Mouse (Mus musculus): ENCODE results near the gene Tmem132d. TPM values are rescaled to one million over a fixed set of nuclear protein-coding genes. Genes with fewer than 3 reads are reported as not detected.

The Tmem132d gene
- polyA plus RNA-seq, 1 experiment from 2014 or later = 3.2 TPM

DNA sequence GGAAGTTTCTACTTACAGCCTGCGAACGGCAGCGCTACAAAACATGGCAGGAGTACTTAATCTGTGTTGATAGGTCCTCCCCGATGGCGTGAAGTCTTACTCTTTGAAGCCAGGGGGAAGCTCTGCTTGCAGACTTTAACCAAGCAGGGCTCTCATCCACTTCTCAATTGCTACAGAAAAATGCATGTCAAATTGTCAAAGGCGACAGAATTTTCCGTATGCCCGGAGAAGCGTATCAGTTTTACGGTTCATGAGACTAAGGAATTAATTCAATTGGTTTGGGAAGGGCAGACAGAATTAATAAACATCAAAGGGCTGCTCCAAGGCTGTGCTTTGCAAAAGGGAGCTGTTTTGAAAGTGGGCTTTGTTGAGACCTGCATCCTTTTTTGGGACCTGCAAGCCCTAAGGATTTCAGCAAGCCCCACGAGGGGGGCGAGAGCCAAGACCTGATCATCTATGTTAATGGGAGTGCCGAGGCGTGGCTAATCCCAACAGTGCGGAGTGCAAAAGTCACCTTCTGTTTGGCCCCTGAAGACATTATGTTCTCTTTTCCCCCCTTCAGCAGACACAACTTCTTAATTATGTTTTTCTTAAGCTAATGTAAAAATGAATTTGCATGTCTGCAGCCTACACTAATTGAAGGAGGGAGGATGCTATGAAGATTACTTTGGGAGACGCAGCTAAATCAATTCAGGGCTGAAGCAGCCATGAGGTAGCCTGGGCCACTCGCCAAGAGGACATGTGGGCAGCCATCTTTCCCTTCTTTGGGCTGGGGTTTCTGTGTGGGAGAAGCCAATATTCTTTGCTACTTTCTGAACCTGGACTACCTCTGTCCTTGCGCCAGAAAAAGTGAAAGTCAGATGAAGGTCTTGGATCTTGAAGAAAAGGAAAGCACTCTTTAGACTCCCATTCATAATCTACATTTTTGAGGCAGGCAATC lies 547.0 kb downstream of the Tmem132d start:
- H3K4me3 ChIP-seq = no peak overlapping the region
- ATAC-seq (replicated peaks) = peak; percentile 72
- no peaks in the 10 kb centered on the region for H3K27me3 ChIP-seq (replicated peaks)
- no peaks in the 10 kb centered on the region for H3K4me1 ChIP-seq
- peak overlapping the region; percentile 7; the same call in 1 of the 2 replicates for H3K27ac ChIP-seq
- H3K36me3 ChIP-seq (replicated peaks) = no peaks in the 10 kb centered on the region
- no peaks in the 10 kb centered on the region for H3K9me3 ChIP-seq
- no peak overlapping the region for H3K4me2 ChIP-seq
- H3K9ac ChIP-seq = no peak overlapping the region
- WGBS = 28% methylated on average over 18 of the region's 18 CpGs

DNA sequence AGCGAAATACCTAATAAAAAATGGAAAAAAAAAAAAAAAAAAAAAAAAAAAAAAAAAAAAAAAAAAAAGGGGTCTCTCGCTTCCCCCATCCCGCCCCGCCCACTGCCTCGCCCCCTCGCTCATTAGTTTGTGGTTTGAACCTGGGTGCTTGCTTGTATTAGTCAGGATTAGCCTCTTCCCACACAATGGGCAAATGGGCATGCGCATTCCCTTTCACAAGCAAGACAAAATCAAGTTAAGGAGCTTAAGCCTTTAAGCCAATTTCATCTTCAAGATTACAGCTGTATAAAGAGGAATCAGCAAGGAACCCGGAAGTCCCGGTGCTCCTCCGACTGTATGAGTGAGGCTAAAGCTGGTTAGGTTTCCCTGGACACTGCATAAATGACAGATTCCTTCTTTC lies 549.9 kb downstream of the Tmem132d start:
- Histone ChIP-seq H3K4me1 (no peaks in the 10 kb centered on the region), H3K36me3 (replicated peaks) (no peaks in the 10 kb centered on the region), H3K9me3 (no peaks in the 10 kb centered on the region), H3K27me3 (replicated peaks) (no peaks in the 10 kb centered on the region), H3K9ac (no peak overlapping the region), H3K4me2 (no peak overlapping the region), H3K27ac (no peak overlapping the region), H3K4me3 (no peak overlapping the region)
- 31% methylated on average over 9 of the region's 10 CpGs for WGBS
- ATAC-seq (replicated peaks) = no peak

DNA sequence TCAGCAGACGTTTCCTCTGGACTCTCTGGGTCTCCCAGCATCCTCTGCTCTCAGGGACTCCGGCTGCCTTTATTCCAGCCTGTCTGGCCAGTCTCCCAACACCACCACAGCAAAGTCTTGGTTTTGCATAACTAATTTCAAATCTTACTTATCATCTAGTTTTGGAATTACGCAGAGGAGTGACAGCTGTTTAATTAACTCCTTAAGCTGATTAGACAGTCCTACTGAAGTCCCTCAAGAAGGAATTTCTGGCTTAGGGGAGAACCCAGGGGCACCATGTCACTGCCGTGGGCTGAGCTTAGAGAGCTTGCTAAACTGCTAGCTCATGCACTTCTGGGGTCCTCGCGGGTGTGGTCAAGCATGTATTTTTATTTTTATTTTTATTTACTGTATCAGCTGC lies 558.4 kb downstream of the Tmem132d start:
- Histone ChIP-seq H3K36me3 (replicated peaks) (no peaks in the 10 kb centered on the region), H3K27me3 (replicated peaks) (no peaks in the 10 kb centered on the region), H3K9ac (no peak overlapping the region), H3K4me2 (no peak overlapping the region), H3K4me1 (no peaks in the 10 kb centered on the region), H3K9me3 (no peaks in the 10 kb centered on the region), H3K27ac (no peak overlapping the region), H3K4me3 (no peak overlapping the region)
- no peak for ATAC-seq (replicated peaks)
- WGBS = 62% methylated on average over 6 of the region's 6 CpGs

DNA sequence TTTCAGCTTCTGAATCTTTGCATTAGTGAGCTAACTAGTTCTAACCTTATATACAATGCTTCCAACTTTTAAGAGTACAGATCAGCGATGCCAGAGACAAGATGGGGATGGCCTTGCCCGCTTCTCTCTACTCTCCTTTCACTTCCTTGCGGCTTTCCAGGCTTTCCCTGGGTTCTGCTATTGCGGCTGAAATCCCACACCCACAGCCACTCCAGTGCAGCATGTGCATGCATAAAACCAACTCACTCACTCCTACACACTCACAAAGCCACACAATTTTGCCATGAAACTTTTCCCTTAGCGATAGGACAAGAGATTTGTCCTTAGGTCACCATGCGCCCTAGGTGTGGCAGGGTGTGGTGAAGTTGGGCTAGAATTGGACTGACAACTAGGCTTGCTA lies 567.7 kb downstream of the Tmem132d start:
- Histone ChIP-seq H3K4me1 (no peaks in the 10 kb centered on the region), H3K4me2 (no peak overlapping the region), H3K27me3 (replicated peaks) (no peaks in the 10 kb centered on the region), H3K36me3 (replicated peaks) (no peaks in the 10 kb centered on the region), H3K27ac (no peak overlapping the region), H3K9ac (no peak overlapping the region), H3K4me3 (no peak overlapping the region), H3K9me3 (no peaks in the 10 kb centered on the region)
- WGBS = 91% methylated on average over 6 of the region's 6 CpGs
- ATAC-seq (replicated peaks) = no peak

DNA sequence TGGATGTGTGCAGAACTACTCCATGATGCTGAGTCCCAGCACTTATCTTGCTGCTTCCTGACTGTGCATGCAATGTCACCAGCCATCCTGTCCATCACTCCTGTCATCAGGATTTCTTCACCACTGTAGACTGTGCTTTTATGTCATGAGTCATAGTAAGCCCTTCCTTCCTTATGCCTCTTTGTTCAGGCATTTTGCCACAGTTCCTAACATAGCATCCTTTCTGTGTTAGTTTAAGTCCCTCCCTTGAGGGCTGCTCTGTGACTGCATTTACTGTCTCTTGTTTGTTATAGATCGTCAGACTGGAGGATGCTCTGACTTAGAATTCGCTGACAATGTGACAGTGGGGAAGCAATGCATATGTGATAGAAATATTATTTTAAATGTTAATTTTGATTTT lies 573.2 kb downstream of the Tmem132d start:
- Histone ChIP-seq H3K4me3 (no peak overlapping the region), H3K4me1 (no peaks in the 10 kb centered on the region), H3K27ac (no peak overlapping the region), H3K9me3 (no peaks in the 10 kb centered on the region), H3K4me2 (no peak overlapping the region), H3K27me3 (replicated peaks) (no peaks in the 10 kb centered on the region), H3K9ac (no peak overlapping the region), H3K36me3 (replicated peaks) (no peaks in the 10 kb centered on the region)
- ATAC-seq (replicated peaks) = no peak
- 67% methylated on average over 2 of the region's 2 CpGs for WGBS

DNA sequence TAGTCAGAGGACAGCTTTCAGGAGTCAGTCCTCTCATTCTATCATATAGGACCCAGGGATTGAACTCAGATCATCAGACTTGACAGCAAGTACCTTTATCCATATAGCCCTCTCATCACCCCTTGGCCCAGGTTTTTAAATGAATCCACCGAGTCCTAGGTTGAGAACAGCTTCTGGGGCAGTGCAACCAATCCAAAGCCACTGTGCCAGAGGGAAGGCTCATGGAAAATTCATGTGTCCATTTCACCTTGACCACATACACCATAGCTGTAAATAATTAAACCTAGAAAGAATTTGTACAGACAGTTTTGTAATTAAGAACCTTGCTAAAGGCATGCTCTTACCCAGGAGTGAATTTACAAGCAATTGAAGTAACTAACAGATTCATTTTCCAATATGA lies 580.6 kb downstream of the Tmem132d start:
- 70% methylated on average over 1 of the region's 1 CpGs for WGBS
- Histone ChIP-seq H3K4me1 (no peaks in the 10 kb centered on the region), H3K9me3 (no peaks in the 10 kb centered on the region), H3K9ac (no peak overlapping the region), H3K27ac (no peak overlapping the region), H3K4me3 (no peak overlapping the region), H3K27me3 (replicated peaks) (no peaks in the 10 kb centered on the region), H3K36me3 (replicated peaks) (no peaks in the 10 kb centered on the region), H3K4me2 (no peak overlapping the region)
- no peak for ATAC-seq (replicated peaks)

DNA sequence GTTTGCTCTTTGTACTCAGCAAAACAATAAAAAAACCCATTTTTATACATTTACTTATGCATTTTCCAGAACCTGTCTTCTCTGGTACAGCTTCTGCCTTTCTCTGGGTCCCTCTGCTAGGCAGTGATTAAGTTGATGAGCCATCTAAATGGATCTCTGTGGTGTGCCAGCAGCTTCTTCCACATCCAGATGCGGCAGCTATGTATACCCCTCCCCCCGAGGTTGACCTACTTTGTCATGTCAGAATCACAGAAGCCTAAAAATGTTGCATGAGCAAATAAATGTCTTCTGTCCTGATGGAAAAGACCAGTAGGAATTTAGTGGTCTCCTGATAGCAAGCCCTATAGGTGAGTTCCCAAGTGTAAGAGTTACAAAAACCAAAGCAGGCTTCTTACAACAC lies 601.1 kb downstream of the Tmem132d start:
- H3K27ac ChIP-seq = no peak overlapping the region
- no peaks in the 10 kb centered on the region for H3K4me1 ChIP-seq
- H3K36me3 ChIP-seq (replicated peaks) = no peaks in the 10 kb centered on the region
- no peak overlapping the region for H3K4me3 ChIP-seq
- no peak overlapping the region for H3K4me2 ChIP-seq
- H3K9me3 ChIP-seq = no peaks in the 10 kb centered on the region
- WGBS = 90% methylated on average over 2 of the region's 2 CpGs
- no peak overlapping the region for H3K9ac ChIP-seq
- H3K27me3 ChIP-seq (replicated peaks) = no peaks in the 10 kb centered on the region
- ATAC-seq (replicated peaks) = no peak

DNA sequence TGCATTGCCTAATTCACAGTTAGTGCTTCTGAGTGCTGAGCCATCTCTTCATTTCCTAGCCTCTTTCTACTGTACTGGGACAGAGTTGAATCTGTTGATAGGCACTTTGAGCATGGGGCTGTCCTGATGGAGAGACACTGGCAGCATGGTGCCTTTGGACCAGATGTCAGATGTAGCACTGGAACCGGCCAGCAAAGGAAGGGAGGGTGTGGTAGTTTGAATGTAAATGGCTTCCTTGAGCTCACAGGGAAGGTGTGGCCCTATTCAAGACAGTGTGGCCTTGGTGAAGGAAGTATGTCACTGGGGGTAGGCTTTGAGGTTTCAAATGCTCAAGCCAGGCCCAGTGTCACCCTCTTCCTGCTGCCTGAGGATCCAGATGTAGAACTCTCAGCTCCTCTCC lies 602.0 kb downstream of the Tmem132d start:
- Histone ChIP-seq H3K4me3 (no peak overlapping the region), H3K4me2 (no peak overlapping the region), H3K27ac (no peak overlapping the region), H3K27me3 (replicated peaks) (no peaks in the 10 kb centered on the region), H3K36me3 (replicated peaks) (no peaks in the 10 kb centered on the region), H3K9me3 (no peaks in the 10 kb centered on the region), H3K4me1 (no peaks in the 10 kb centered on the region), H3K9ac (no peak overlapping the region)
- 86% methylated on average over 1 of the region's 1 CpGs for WGBS
- no peak for ATAC-seq (replicated peaks)

DNA sequence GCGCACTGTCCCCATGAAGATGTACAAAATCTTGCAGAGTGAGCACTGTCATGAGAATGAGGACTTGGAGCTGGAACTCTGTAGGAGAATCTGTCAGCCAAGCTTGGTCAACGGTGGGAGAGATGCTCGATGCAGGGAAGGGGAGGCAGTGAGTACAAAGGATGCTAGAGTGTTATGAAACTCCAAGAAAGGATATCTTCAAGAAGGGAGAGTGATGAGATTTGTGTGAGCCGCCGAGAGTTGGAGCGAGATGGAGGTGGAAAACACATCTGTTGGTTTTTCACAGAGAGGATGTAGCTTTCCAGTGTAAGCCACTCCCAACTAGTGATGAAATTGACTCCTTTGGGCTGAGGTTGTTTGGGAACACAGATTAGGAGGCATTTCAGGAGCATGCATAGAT lies 604.1 kb downstream of the Tmem132d start:
- Histone ChIP-seq H3K4me1 (no peaks in the 10 kb centered on the region), H3K9ac (no peak overlapping the region), H3K27ac (no peak overlapping the region), H3K4me3 (no peak overlapping the region), H3K4me2 (no peak overlapping the region), H3K36me3 (replicated peaks) (no peaks in the 10 kb centered on the region), H3K9me3 (no peaks in the 10 kb centered on the region), H3K27me3 (replicated peaks) (no peaks in the 10 kb centered on the region)
- no peak for ATAC-seq (replicated peaks)
- WGBS = 95% methylated on average over 6 of the region's 6 CpGs

DNA sequence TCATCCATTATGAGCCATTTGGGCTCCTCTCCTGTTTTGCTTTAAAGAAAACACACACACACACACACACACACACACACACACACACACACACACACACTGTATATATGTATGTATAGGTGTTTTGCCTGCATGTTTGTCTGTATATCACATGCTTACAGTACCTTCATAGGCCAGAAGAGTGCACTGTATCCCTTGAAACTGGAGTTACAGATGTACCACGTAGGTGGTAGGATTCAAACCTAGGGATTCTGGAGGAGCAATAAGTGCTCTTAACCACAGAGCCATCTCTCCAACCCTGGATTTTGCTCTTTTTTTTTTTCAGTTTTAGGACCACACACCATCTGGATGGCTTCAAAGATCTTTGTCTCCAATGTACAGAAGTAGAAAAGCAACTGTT lies 610.9 kb downstream of the Tmem132d start:
- no peaks in the 10 kb centered on the region for H3K27me3 ChIP-seq (replicated peaks)
- H3K36me3 ChIP-seq (replicated peaks) = no peaks in the 10 kb centered on the region
- no peak overlapping the region for H3K4me2 ChIP-seq
- no peak for ATAC-seq (replicated peaks)
- H3K9ac ChIP-seq = no peak overlapping the region
- 0 out of 2 replicates have a peak, but pooled peaks cover 3% of the 10 kb centered on the region for H3K4me1 ChIP-seq
- no peak overlapping the region for H3K4me3 ChIP-seq
- 35% methylated on average over 1 of the region's 1 CpGs for WGBS
- H3K27ac ChIP-seq = no peak overlapping the region
- no peaks in the 10 kb centered on the region for H3K9me3 ChIP-seq

DNA sequence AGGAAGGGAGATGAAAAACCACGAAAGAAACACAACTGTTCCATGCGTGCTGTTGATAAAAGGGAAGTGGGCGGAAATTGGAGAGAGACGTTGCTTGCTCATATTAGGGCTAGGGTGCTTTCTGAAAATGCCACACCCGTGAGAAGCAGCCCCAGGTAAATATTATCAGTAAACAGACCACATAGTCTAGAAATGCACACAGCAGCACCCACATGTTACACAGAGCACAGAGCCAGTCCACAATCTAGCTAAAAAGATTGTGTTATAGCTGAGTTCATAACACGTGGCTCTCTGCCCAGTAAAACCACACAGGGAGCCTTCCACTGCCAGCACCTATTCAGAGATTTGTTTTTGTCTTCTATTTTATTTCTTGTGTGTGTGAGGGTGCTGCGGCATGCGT lies 617.6 kb downstream of the Tmem132d start:
- 87% methylated on average over 8 of the region's 8 CpGs for WGBS
- H3K27me3 ChIP-seq (replicated peaks) = no peaks in the 10 kb centered on the region

DNA sequence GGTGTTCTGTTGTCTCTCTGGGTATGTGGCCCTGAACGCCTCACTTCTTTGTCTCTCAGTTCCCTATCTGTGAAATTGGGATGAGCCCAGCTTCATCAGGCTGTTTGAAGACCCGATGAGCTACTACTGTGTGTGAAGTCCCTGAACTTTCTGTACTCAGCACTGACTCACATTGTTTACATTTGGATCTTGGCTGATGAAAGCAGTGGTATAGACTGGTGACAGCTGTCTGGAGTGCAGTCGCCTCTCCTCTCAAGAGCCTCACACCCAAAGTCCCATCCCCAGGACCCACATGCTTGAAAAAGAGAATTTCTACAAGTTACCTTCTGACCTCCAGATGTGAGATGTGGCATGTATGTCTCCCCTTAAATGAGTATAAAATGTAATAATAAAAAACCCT lies 625.5 kb downstream of the Tmem132d start:
- whole genome bisulfite sequencing = 94% methylated on average over 3 of the region's 3 CpGs
- H3K27me3 ChIP-seq (replicated peaks) = no peaks in the 10 kb centered on the region

More for the DNA sequence above, 617.6 kb downstream of the Tmem132d start:
- Histone ChIP-seq H3K4me1 (no peaks in the 10 kb centered on the region), H3K4me2 (no peak overlapping the region), H3K4me3 (no peak overlapping the region), H3K36me3 (replicated peaks) (no peaks in the 10 kb centered on the region), H3K9ac (no peak overlapping the region), H3K9me3 (no peaks in the 10 kb centered on the region), H3K27ac (no peak overlapping the region)
- no peak for ATAC-seq (replicated peaks)

DNA sequence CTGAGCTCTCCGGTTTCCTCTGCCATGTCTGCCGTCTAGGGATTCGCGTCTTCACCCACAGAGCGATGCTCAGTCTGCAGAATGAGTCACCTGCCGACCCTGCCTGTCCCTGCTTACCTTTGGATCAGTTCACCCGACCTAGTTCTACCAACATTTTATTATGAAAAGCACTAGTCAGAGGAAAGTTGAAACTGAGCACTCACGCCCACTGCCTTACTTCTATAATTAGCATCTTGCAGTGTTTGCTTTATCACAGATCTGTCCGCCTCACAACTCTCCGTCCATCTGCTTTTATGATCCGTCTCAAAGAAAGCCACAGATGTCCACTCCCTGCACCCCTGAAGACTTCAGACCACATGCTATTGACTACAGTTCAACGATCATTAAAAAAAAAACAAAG lies 626.0 kb downstream of the Tmem132d start:
- H3K27ac ChIP-seq = no peak overlapping the region
- ATAC-seq (replicated peaks) = no peak
- H3K9ac ChIP-seq = no peak overlapping the region
- no peaks in the 10 kb centered on the region for H3K27me3 ChIP-seq (replicated peaks)
- no peaks in the 10 kb centered on the region for H3K36me3 ChIP-seq (replicated peaks)
- no peaks in the 10 kb centered on the region for H3K9me3 ChIP-seq
- no peak overlapping the region for H3K4me2 ChIP-seq
- 89% methylated on average over 12 of the region's 12 CpGs for WGBS
- H3K4me3 ChIP-seq = no peak overlapping the region
- H3K4me1 ChIP-seq = no peaks in the 10 kb centered on the region

More for the DNA sequence above, 625.5 kb downstream of the Tmem132d start:
- no peak for ATAC-seq (replicated peaks)
- Histone ChIP-seq H3K4me3 (no peak overlapping the region), H3K9me3 (no peaks in the 10 kb centered on the region), H3K27ac (no peak overlapping the region), H3K4me1 (no peaks in the 10 kb centered on the region), H3K9ac (no peak overlapping the region), H3K36me3 (replicated peaks) (no peaks in the 10 kb centered on the region), H3K4me2 (no peak overlapping the region)
